Mouse (Mus musculus) stomach, postnatal 0 days (tissue): ENCODE measurements around the gene H1foo. TPM values are rescaled to one million over a fixed set of nuclear protein-coding genes. Genes with fewer than 3 reads are reported as not detected.

Source experiments
- ATAC-seq: fragments of 200-750 bp; cut with Nextera tagmentation; 2 replicates; pipeline ENCODE4 v1.8.0; 2017; ENCODE audit not compliant: low FRiP score, low TSS enrichment
- DNase-seq: peaks from one replicate; pipeline ENCODE4 v3.0.0-alpha.2; 2016; ENCODE audit warnings: low spot score
- H3K27ac ChIP-seq: fragments of 300-500 bp; sonication (generic); replicated peaks from 2 replicates; pipeline ENCODE4 v1.5.1; 2014; ENCODE audit warnings: mild to moderate bottlenecking, control low read depth
- H3K27me3 ChIP-seq: fragments of 300-500 bp; sonication (generic); 2 replicates; pipeline ENCODE4 v1.6.1; 2014; ENCODE audit warnings: low read length; ENCODE audit not compliant: control insufficient read depth, insufficient read depth
- H3K36me3 ChIP-seq: fragments of 300-500 bp; sonication (generic); 2 replicates; pipeline ENCODE4 v1.6.1; 2014; ENCODE audit warnings: low read length, mixed read lengths; ENCODE audit not compliant: control insufficient read depth, insufficient read depth
- H3K4me1 ChIP-seq: fragments of 300-500 bp; sonication (generic); replicated peaks from 2 replicates; pipeline ENCODE4 v1.6.1; 2014; ENCODE audit warnings: antibody characterized with exemption; ENCODE audit not compliant: control insufficient read depth, insufficient read depth
- H3K4me2 ChIP-seq: fragments of 300-500 bp; sonication (generic); replicated peaks from 2 replicates; pipeline ENCODE4 v1.6.1; 2014; ENCODE audit warnings: low read depth, mild to moderate bottlenecking, control low read depth, moderate library complexity
- H3K4me3 ChIP-seq: fragments of 300-500 bp; sonication (generic); 2 replicates; pipeline ENCODE4 v1.5.1; 2014; ENCODE audit warnings: low read depth, low read length, control low read depth
- H3K9ac ChIP-seq: fragments of 300-500 bp; sonication (generic); 2 replicates; pipeline ENCODE4 v1.6.1; 2014; ENCODE audit warnings: mild to moderate bottlenecking, low read length, control low read depth, mixed read lengths
- H3K9me3 ChIP-seq: fragments of 300-500 bp; sonication (generic); 2 replicates; pipeline ENCODE4 v1.6.1; 2016; ENCODE audit warnings: low read length; ENCODE audit not compliant: control insufficient read depth
- CTCF ChIP-seq: IDR thresholded peaks from 2 replicates; pipeline ENCODE4 v1.5.1; 2016; ENCODE audit warnings: antibody characterized with exemption, low read depth, mild to moderate bottlenecking, moderate library complexity
- EP300 ChIP-seq: optimal IDR thresholded peaks from 2 replicates; pipeline ENCODE3; 2016; ENCODE audit warnings: antibody characterized with exemption
- WGBS: fragments of 180-500 bp; shearing (Covaris S2); extraction: QIAGEN DNeasy Blood & Tissue Kit; methylation state at CpG from one replicate; pipeline ENCODE4 v1.1.7; 2014; 5-methylcytosine and 5-hydroxymethylcytosine counted together
- polyA plus RNA-seq: library from polyadenylated mRNA; unstranded; fragments of >200 nt; fragmentation: Nextera tagmentation; extraction: Ambion mirVana; gene quantifications from 2 replicates; pipeline ENCODE4 v1.2.1, GENCODE M21; 2015

H1foo gene
- polyA plus RNA-seq, 1 experiment from 2014 or later, result not detected

DNA sequence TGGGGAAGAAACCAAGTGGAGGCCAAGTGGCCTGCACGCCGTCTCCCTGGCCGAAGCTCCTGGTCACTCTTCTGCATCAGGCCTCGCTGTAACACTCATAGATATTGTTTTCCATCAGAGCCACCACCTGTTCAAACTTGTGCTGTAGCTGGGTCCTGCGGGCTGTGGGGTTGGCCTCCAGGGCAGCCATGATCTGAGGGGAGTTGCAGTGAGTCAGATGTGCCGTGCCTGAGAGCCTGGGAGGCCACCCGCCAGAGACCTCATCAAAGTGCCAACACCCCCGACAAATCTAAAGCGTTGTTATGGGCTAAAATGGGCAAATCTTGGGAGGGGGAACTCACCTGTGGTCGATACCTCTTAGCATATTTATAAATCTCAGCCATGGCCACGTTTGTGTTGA, 10.9 kb downstream of the H1foo start:
- no peaks in the 10 kb centered on the region for H3K27me3 ChIP-seq
- no peak overlapping the region for H3K4me3 ChIP-seq
- TF ChIP-seq EP300, result no peak
- TF ChIP-seq CTCF, result no peak
- H3K4me1 ChIP-seq, result peaks cover 8% of the 10 kb centered on the region; the same call in 1 of the 2 replicates
- no peak overlapping the region for H3K27ac ChIP-seq
- no peak overlapping the region for H3K9ac ChIP-seq
- DNase-seq (no peak), ATAC-seq (no peak)
- no peak overlapping the region for H3K4me2 ChIP-seq
- no peaks in the 10 kb centered on the region for H3K9me3 ChIP-seq
- 77% methylated on average over 11 of the region's 11 CpGs for WGBS
- H3K36me3 ChIP-seq, result 0 out of 2 replicates have a peak, but pooled peaks cover 3% of the 10 kb centered on the region

DNA sequence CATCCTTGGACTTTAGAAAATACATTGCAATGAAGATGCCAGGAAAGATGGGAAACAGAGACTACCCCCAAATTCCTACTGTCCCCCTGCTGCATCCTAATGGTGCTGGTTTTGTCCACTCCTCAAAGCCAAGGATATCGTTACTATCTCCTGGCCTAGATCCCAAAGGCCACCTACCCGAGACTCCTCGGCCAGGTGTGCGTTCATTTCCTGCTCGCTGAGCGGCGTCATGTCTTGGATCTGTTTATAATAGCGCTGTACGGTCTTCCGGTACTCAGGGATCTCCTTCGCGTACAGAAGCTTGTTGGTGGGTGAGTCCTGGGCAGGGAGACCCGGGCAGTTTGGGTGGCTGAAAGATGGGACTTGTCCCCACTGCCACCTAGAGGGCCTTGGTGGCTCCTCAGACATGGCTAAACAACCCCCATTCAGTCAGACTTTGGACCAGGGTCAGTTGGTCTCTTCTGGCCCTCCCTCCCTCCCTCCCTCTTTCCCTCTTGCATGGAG, 11.7 kb downstream of the H1foo start:
- DNase-seq, result no peak
- H3K9me3 ChIP-seq, result no peaks in the 10 kb centered on the region
- H3K36me3 ChIP-seq, result 0 out of 2 replicates have a peak, but pooled peaks cover 3% of the 10 kb centered on the region
- ATAC-seq, result no peak
- H3K4me1 ChIP-seq, result peaks cover 8% of the 10 kb centered on the region; the same call in 1 of the 2 replicates
- TF ChIP-seq EP300, result no peak
- TF ChIP-seq CTCF, result peak; percentile 54
- H3K4me3 ChIP-seq, result no peak overlapping the region
- no peaks in the 10 kb centered on the region for H3K27me3 ChIP-seq
- 53% methylated on average over 13 of the region's 13 CpGs for WGBS
- no peak overlapping the region for H3K4me2 ChIP-seq
- H3K9ac ChIP-seq, result no peak overlapping the region
- peak overlapping the region; percentile 9; the same call in 1 of the 2 replicates for H3K27ac ChIP-seq

DNA sequence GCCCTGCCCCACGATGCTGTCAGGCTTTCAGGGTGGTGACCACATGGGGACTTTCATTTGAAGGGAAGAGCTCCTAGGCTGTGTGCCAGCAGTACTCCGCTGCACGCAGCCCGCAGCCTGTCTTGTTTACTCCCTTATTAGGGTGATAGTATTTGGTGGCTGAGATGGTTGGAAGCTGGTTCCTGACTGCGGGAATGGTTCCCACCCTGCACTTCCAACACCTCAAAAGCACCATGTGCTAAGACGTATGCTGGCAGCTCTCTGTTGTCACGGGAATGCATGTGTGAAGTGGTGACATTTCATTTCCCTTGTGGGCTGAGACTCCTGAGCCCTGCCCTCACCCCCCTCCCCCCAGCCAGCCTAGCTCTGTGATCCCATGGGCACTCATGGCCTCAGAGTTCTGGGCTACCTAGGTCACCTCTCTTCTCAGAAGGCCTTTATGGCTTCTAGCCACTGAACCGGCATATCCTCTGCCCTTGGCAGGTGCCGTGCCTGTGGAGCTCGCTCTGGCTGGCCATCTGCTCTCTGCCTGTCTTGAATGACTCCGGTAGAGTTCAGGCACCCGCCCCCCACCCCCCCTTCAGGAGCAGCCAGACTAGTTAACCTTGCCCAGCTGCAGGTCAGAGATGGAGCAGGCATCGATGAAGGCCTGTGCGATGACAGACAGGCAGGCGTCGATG, 12.3 kb downstream of the H1foo start:
- Histone ChIP-seq H3K36me3 (0 out of 2 replicates have a peak, but pooled peaks cover 3% of the 10 kb centered on the region), H3K4me1 (peaks cover 8% of the 10 kb centered on the region; the same call in 1 of the 2 replicates), H3K9me3 (no peaks in the 10 kb centered on the region), H3K4me2 (no peak overlapping the region), H3K27ac (peak overlapping the region; percentile 82), H3K27me3 (no peaks in the 10 kb centered on the region), H3K9ac (no peak overlapping the region), H3K4me3 (no peak overlapping the region)
- WGBS, result 37% methylated on average over 16 of the region's 16 CpGs
- DNase-seq, result peak; percentile 42
- ATAC-seq, result peak; percentile 62; the same call in 1 of the 2 replicates
- no peak for TF ChIP-seq CTCF
- TF ChIP-seq EP300, result no peak

DNA sequence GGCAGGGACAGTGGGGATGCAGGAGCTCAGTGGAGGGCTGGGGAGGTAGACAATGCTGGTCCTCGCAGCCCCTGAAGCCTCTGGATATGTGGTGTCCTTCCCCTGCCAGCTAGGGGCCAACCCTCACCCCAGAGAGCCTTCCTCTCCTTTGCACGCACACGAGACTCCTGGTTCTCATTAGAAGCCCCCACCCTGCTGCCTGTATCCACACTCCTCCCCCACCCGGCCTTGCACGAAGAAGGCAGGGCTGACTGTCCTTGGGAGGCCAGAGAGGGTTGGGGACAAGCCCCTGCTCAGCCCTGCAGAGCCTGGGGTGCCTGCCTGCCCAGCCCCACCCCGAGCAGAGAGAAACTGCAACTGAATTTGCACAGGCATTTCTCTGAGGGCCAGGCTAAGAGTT, 12.9 kb downstream of the H1foo start:
- Histone ChIP-seq H3K27ac (peak overlapping the region; percentile 82), H3K4me2 (no peak overlapping the region), H3K36me3 (0 out of 2 replicates have a peak, but pooled peaks cover 3% of the 10 kb centered on the region), H3K27me3 (no peaks in the 10 kb centered on the region), H3K4me1 (peaks cover 8% of the 10 kb centered on the region; the same call in 1 of the 2 replicates), H3K4me3 (no peak overlapping the region), H3K9ac (no peak overlapping the region), H3K9me3 (no peaks in the 10 kb centered on the region)
- ATAC-seq (no peak), DNase-seq (no peak)
- WGBS, result 57% methylated on average over 6 of the region's 6 CpGs
- TF ChIP-seq EP300 (no peak), CTCF (no peak)

DNA sequence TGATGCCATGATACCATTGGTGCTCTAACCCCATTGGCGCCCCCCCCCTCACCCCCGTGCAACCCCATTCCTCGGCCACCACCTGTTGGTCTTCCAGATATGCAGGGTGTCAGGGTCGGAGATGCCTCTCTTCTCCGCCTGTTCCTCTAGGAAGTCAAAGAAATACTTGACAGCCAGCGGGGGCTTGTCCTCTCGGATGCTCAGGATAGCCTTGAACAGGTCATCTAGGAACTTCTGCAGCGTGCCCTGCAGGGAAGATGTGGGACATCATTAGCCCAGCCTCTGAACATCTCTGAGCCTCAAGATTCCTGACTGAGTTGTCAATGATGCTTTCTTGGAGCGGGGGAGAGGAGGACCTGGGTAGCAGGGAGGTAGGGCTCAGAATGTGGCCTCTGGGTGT, 13.7 kb downstream of the H1foo start:
- Histone ChIP-seq H3K36me3 (peaks cover 7% of the 10 kb centered on the region; the same call in 1 of the 2 replicates), H3K27me3 (no peaks in the 10 kb centered on the region), H3K9me3 (no peaks in the 10 kb centered on the region), H3K27ac (peak overlapping the region; percentile 59), H3K9ac (no peak overlapping the region), H3K4me2 (no peak overlapping the region), H3K4me3 (no peak overlapping the region), H3K4me1 (peaks cover 8% of the 10 kb centered on the region; the same call in 1 of the 2 replicates)
- TF ChIP-seq CTCF (no peak), EP300 (no peak)
- 87% methylated on average over 9 of the region's 9 CpGs for WGBS
- DNase-seq, result no peak
- no peak for ATAC-seq
